Mouse (Mus musculus): ENCODE measurements around the gene Fam136a. TPM values are rescaled to one million over a fixed set of nuclear protein-coding genes. Genes with fewer than 3 reads are reported as not detected.

Fam136a gene
- polyA plus RNA-seq, 1 experiment, result 30.8 TPM

DNA sequence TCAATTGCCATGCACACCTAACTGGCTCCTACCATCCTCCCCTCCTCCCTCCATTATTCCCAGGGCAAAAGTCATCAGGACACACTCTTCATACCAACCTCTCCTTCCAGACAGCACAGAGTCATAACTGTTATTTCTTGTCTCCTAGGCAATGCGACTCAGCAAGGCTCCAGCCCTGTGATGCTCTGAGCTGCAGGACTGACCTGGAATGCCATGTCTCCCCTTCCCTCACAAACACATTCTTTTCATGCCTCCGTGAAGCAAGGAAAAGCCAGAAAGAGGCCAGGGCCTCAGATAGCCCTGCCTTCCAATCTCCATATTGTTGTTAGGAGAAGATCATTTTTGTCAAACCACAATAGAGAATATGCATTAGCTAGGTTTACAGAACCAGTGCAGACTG, 19.4 kb upstream of the Fam136a start:
- no peaks in the 10 kb centered on the region for H3K36me3 ChIP-seq (ENCODE audit: control insufficient read depth, insufficient read depth)
- no peaks in the 10 kb centered on the region for H3K27me3 ChIP-seq (ENCODE audit: control insufficient read depth, insufficient read depth, insufficient read length)
- no peak overlapping the region for H3K4me2 ChIP-seq (ENCODE audit: low read depth)
- TF ChIP-seq MAX (IDR thresholded peaks at IDR 0.05; ENCODE audit: low read depth) (no peak), E2F4 (IDR thresholded peaks at IDR 0.05; ENCODE audit: insufficient read depth) (no peak), REST (IDR thresholded peaks at IDR 0.05; ENCODE audit: insufficient read depth, insufficient read length) (no peak), POLR2A (IDR thresholded peaks at IDR 0.05; ENCODE audit: insufficient read length, low read depth) (no peak), SRF (IDR thresholded peaks at IDR 0.05; ENCODE audit: control insufficient read depth, insufficient read length, low read depth) (no peak), CEBPB (IDR thresholded peaks at IDR 0.05; ENCODE audit: insufficient read depth, poor library complexity, severe bottlenecking) (no peak)
- H3K4me3 ChIP-seq, result no peak overlapping the region
- H3K79me2 ChIP-seq (ENCODE audit: control insufficient read depth, insufficient read depth), result no peaks in the 10 kb centered on the region
- H3ac ChIP-seq (ENCODE audit: control insufficient read depth, insufficient read length), result no peak overlapping the region

DNA sequence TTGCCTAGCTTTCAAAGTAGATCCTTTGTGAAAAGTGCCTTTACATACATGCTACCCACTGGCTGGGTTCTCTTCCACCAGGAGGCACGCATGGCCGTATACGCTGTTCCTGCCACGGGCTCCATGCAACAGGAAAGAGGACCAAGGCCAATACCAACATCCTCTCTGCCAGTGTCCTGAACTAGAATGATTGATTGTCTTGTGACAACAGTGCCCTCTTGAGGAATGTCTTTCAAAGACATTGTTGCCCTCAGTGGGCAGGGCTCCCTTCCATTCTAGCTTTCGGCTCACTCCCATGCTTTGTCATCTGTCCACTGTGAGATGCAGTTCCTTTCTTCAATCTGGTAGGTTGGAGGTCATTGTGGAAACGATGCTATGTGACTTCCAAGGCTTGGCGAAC, 16.2 kb upstream of the Fam136a start:
- Histone ChIP-seq H3ac (ENCODE audit: control insufficient read depth, insufficient read length) (no peak overlapping the region), H3K27me3 (ENCODE audit: control insufficient read depth, insufficient read depth, insufficient read length) (peaks cover 6% of the 10 kb centered on the region), H3K4me3 (no peak overlapping the region), H3K4me2 (ENCODE audit: low read depth) (no peak overlapping the region), H3K36me3 (ENCODE audit: control insufficient read depth, insufficient read depth) (no peaks in the 10 kb centered on the region), H3K79me2 (ENCODE audit: control insufficient read depth, insufficient read depth) (no peaks in the 10 kb centered on the region)
- TF ChIP-seq CEBPB (IDR thresholded peaks at IDR 0.05; ENCODE audit: insufficient read depth, poor library complexity, severe bottlenecking) (no peak), REST (IDR thresholded peaks at IDR 0.05; ENCODE audit: insufficient read depth, insufficient read length) (no peak), POLR2AphosphoS2 (IDR thresholded peaks at IDR 0.05; ENCODE audit: insufficient read length, low read depth) (no peak), MYOG (IDR thresholded peaks at IDR 0.05; ENCODE audit: control insufficient read depth in 1 of 3, insufficient read depth in 1 of 3, insufficient read length in 2 of 3, low read depth in 2 of 3) (no peak), TCF12 (IDR thresholded peaks at IDR 0.05; ENCODE audit: insufficient read depth, poor library complexity, severe bottlenecking) (no peak), MAX (IDR thresholded peaks at IDR 0.05; ENCODE audit: low read depth) (no peak), USF1 (IDR thresholded peaks at IDR 0.05; ENCODE audit: low read depth) (no peak), E2F4 (IDR thresholded peaks at IDR 0.05; ENCODE audit: insufficient read depth) (no peak), TCF3 (IDR thresholded peaks at IDR 0.05; ENCODE audit: insufficient read length, low read depth) (no peak), MYOD1 (IDR thresholded peaks at IDR 0.05; ENCODE audit: control insufficient read depth in 1 of 3, insufficient read length in 2 of 3, low read depth in 2 of 3) (no peak), SRF (IDR thresholded peaks at IDR 0.05; ENCODE audit: control insufficient read depth, insufficient read length, low read depth) (no peak), POLR2A (IDR thresholded peaks at IDR 0.05; ENCODE audit: insufficient read length, low read depth) (no peak)

DNA sequence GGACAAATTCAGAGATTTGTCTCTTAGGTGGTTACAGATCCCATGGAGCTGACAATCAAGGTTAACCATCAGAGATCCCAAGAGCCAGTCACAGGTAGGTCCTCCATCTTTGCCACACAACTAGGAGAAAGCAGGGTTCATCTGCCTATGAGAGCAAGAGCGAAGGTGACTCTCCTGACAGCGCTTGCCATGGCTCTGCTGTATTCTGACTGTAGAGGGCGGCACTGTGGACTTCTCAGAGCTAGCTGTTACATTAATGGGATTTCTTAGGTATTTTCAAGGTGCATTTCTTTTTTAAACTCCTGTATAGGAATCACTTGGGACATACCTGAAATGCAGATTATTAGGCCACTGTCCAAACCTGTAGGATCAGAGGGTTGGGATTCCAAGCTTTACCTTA, 10.5 kb upstream of the Fam136a start:
- H3K79me2 ChIP-seq (ENCODE audit: control insufficient read depth, insufficient read depth), result no peaks in the 10 kb centered on the region
- TF ChIP-seq TCF12 (IDR thresholded peaks at IDR 0.05; ENCODE audit: insufficient read depth, poor library complexity, severe bottlenecking) (no peak), USF1 (IDR thresholded peaks at IDR 0.05; ENCODE audit: low read depth) (no peak), MYOD1 (IDR thresholded peaks at IDR 0.05; ENCODE audit: control insufficient read depth in 1 of 3, insufficient read length in 2 of 3, low read depth in 2 of 3) (no peak), E2F4 (IDR thresholded peaks at IDR 0.05; ENCODE audit: insufficient read depth) (no peak), CEBPB (IDR thresholded peaks at IDR 0.05; ENCODE audit: insufficient read depth, poor library complexity, severe bottlenecking) (no peak)
- H3K36me3 ChIP-seq (ENCODE audit: control insufficient read depth, insufficient read depth), result no peaks in the 10 kb centered on the region
- peaks cover 22% of the 10 kb centered on the region for H3K27me3 ChIP-seq (ENCODE audit: control insufficient read depth, insufficient read depth, insufficient read length)
- no peak overlapping the region for H3K4me2 ChIP-seq (ENCODE audit: low read depth)
- H3ac ChIP-seq (ENCODE audit: control insufficient read depth, insufficient read length), result no peak overlapping the region
- no peak overlapping the region for H3K4me3 ChIP-seq

DNA sequence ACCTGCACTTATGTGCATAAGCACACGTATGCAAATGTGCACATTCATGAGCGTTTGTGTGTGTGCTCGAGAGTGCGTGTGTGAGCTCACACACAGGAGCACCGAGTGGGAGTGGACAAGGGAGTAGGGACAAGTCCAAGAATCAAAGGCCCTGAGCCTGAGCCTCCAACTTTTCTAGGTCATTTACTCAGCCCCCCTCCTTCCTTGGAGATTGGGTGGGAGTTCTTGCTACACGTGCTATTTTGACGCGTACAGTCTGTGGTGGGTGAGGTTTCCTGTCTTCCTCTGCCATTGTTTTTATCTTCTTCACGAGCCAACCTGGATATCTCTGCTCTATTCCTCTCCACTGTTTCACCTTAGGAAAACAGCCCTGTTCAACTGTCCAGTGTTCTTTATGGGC, 8.5 kb upstream of the Fam136a start:
- H3K4me2 ChIP-seq (ENCODE audit: low read depth), result no peak overlapping the region
- peaks cover 19% of the 10 kb centered on the region for H3K27me3 ChIP-seq (ENCODE audit: control insufficient read depth, insufficient read depth, insufficient read length)
- H3K36me3 ChIP-seq (ENCODE audit: control insufficient read depth, insufficient read depth), result no peaks in the 10 kb centered on the region
- H3ac ChIP-seq (ENCODE audit: control insufficient read depth, insufficient read length), result no peak overlapping the region
- H3K4me3 ChIP-seq, result no peak overlapping the region
- TF ChIP-seq USF1 (IDR thresholded peaks at IDR 0.05; ENCODE audit: low read depth), result no peak
- no peak for TF ChIP-seq MYOD1 (IDR thresholded peaks at IDR 0.05; ENCODE audit: control insufficient read depth in 1 of 3, insufficient read length in 2 of 3, low read depth in 2 of 3)
- no peak for TF ChIP-seq SRF (IDR thresholded peaks at IDR 0.05; ENCODE audit: control insufficient read depth, insufficient read length, low read depth)
- TF ChIP-seq TCF12 (IDR thresholded peaks at IDR 0.05; ENCODE audit: insufficient read depth, poor library complexity, severe bottlenecking), result no peak
- TF ChIP-seq POLR2AphosphoS2 (IDR thresholded peaks at IDR 0.05; ENCODE audit: insufficient read length, low read depth), result no peak
- TF ChIP-seq MYOG (IDR thresholded peaks at IDR 0.05; ENCODE audit: control insufficient read depth in 1 of 3, insufficient read depth in 1 of 3, insufficient read length in 2 of 3, low read depth in 2 of 3), result no peak
- no peaks in the 10 kb centered on the region for H3K79me2 ChIP-seq (ENCODE audit: control insufficient read depth, insufficient read depth)

DNA sequence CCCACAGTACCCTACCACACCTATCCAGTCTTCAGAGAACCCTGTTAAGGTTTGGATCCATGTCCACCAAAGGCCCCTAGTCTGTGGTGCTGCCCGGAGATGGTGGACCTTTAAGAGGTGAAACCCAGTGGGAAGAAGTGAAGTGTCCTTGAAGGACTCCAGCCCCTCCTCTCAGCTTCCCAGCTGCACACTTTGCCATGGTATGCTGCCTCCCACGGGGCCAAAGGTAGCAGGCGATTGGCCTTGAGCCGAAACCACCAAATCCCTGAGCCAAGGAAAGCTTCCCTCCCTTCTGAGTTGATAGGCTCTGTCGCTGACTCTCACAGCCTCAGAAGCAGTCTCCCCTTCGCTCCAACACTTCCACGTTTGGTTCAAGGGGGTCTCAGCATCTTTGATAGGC, 4.8 kb upstream of the Fam136a start:
- Histone ChIP-seq H3K4me2 (ENCODE audit: low read depth) (no peak overlapping the region), H3K79me2 (ENCODE audit: control insufficient read depth, insufficient read depth) (no peaks in the 10 kb centered on the region)

More for the DNA sequence above, 4.8 kb upstream of the Fam136a start:
- TF ChIP-seq SRF (IDR thresholded peaks at IDR 0.05; ENCODE audit: control insufficient read depth, insufficient read length, low read depth) (no peak), POLR2AphosphoS2 (IDR thresholded peaks at IDR 0.05; ENCODE audit: insufficient read length, low read depth) (no peak), MYOD1 (IDR thresholded peaks at IDR 0.05; ENCODE audit: control insufficient read depth in 1 of 3, insufficient read length in 2 of 3, low read depth in 2 of 3) (no peak), MYOG (IDR thresholded peaks at IDR 0.05; ENCODE audit: control insufficient read depth in 1 of 3, insufficient read depth in 1 of 3, insufficient read length in 2 of 3, low read depth in 2 of 3) (no peak), TCF3 (IDR thresholded peaks at IDR 0.05; ENCODE audit: insufficient read length, low read depth) (no peak), MAX (IDR thresholded peaks at IDR 0.05; ENCODE audit: low read depth) (no peak), E2F4 (IDR thresholded peaks at IDR 0.05; ENCODE audit: insufficient read depth) (no peak), CEBPB (IDR thresholded peaks at IDR 0.05; ENCODE audit: insufficient read depth, poor library complexity, severe bottlenecking) (no peak)
- Histone ChIP-seq H3K36me3 (ENCODE audit: control insufficient read depth, insufficient read depth) (no peaks in the 10 kb centered on the region), H3K4me3 (no peak overlapping the region), H3ac (ENCODE audit: control insufficient read depth, insufficient read length) (no peak overlapping the region), H3K27me3 (ENCODE audit: control insufficient read depth, insufficient read depth, insufficient read length) (peaks cover 16% of the 10 kb centered on the region)

Measured in myocyte (in vitro differentiated cells).